Mouse (Mus musculus) olfactory bulb, adult 2 months (tissue): Measurements from ENCODE around the gene Jak1.

Source experiments
- CTCF ChIP-seq: fragments of 200-500 bp; IDR thresholded peaks from 2 replicates; pipeline ENCODE4 v1.5.1; 2012; ENCODE audit warnings: low read depth, mild to moderate bottlenecking, low read length, moderate library complexity; ENCODE audit not compliant: insufficient read depth
- POLR2A ChIP-seq: fragments of 200-500 bp; IDR thresholded peaks from 2 replicates; pipeline ENCODE4 v1.6.1; 2012; ENCODE audit warnings: mild to moderate bottlenecking, low read depth, low read length, moderate library complexity; ENCODE audit not compliant: insufficient read depth

- TF ChIP-seq POLR2A (no peak), CTCF (no peak)
These were observed 20.6 kb downstream of the Jak1 start for GRCm38 (mm10) chr4:101244257-101245011.
